Comparison of ENCODE assay signal across 11 mouse cellular contexts in the genomic region with DNA sequence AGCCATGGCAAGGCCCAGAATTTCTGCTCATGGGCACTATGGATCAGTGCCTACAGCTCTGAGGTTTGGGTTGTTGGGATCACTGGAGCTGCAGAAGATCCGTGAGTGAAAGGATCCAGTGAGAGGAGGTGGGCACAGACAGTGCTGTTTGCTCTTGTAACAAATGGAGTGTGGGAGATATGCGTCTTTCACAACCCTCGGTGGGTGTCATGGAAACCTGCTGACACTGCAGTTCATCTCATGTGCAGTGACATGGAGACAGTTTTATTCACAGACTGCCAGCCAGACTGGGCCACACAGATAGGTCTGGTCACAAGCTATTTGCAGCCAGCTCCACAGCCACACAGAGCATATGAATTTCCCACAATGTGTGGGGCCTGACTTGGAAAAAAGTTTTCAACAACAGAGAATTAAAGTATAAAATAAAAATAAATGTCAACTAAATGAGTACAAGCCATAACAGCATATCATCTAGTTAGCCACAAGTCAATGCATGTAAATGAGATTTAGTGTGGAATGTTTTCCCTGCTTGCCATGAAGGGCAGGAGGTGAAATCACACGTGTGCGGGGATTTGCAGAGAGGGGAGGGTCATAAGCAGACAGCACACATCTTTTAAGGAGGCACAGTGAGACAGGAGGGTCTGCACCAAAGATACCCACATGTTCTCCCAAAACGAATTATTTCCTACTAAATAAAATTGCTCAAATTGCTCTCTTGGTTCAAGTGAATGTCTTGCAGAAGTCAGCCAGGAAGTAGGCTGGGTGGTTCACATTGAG.
A peak's percentile ranks its signal among the peaks of the same experiment; 100 is the strongest.
DNase-seq lines count a peak whose midpoint lies in the region; ATAC-seq lines count a peak whose summit lies in the region.
"Had no signal": no experiment of that assay in that cellular context is flagged by ENCODE, and none has a peak within 500 bp of the region (broad histone marks: within the 10 kb centered on the region; RNA-seq: fewer than 3 reads in every experiment).

No protein-coding gene starts in this region.

- H3K4me1 ChIP-seq in neural tube, embryonic 15.5 days, result peaks cover 4% of the 10 kb centered on the region

- peak overlapping the region; percentile 28; the same call in 1 of the 2 replicates for H3K27ac ChIP-seq in neural tube, embryonic 15.5 days (replicated peaks)

- 24% methylated on average over 6 of the region's 6 CpGs for WGBS in neural tube, embryonic 15.5 days

- no peaks in the 10 kb centered on the region for H3K36me3 ChIP-seq in neural tube, embryonic 15.5 days

- peak; percentile 73 for ATAC-seq in neural tube, embryonic 15.5 days (ENCODE audit: low FRiP score)
- ATAC-seq: inflammation-experienced regulatory T-cells, adult 6 months had no signal

- H3K4me3 ChIP-seq in neural tube, embryonic 15.5 days (replicated peaks), result no peak overlapping the region

- intact Hi-C loops in left cerebral cortex, postnatal 4 days (cut with DNase I), result no loop called here

- H3K4me2 ChIP-seq in neural tube, embryonic 15.5 days, result no peak overlapping the region
- H3K4me2 ChIP-seq: liver, embryonic 11.5 days had no signal

- H3K9ac ChIP-seq in neural tube, embryonic 15.5 days (replicated peaks), result no peak overlapping the region

- H3K27me3 ChIP-seq in neural tube, embryonic 15.5 days (replicated peaks), result no peaks in the 10 kb centered on the region

- DNase-seq in cerebellum, postnatal 10 days, result peak; percentile 4 to 8
- DNase-seq in cerebellum, adult 11-12 months, result no peak
- peak; percentile 39 for DNase-seq in left cerebral cortex, postnatal 4 days
- DNase-seq in left cerebral cortex, adult 9 months (ENCODE audit: low spot score in 2 of 2), result no peak
- peak; percentile 11 to 70 for DNase-seq in layer of hippocampus, adult 18-20 months (ENCODE audit: low spot score in 2 of 2)
- DNase-seq in MN1 (ENCODE audit: low spot score), result no peak
- DNase-seq in cerebellum, postnatal 36 days, result no peak
- DNase-seq: gastrocnemius, postnatal 14 days had no signal

- H3K9me3 ChIP-seq in neural tube, embryonic 15.5 days (replicated peaks), result no peaks in the 10 kb centered on the region

Comparison
In these comparisons a context has a peak if more than half of its experiments do, and no peak if none do; other contexts are left out.
1. DNase-seq: peak in cerebellum, postnatal 10 days (2 of 2), left cerebral cortex, postnatal 4 days (single experiment) and layer of hippocampus, adult 18-20 months (2 of 2); none in cerebellum, adult 11-12 months (single experiment), left cerebral cortex, adult 9 months (0 of 2), MN1 (single experiment) and cerebellum, postnatal 36 days (0 of 2).